Mouse (Mus musculus): ENCODE data around the gene Olfr876.

GRCm38 (mm10) chr9:37814696-37815095, 11.9 kb downstream of the Olfr876 start:
- TF ChIP-seq CTCF (IDR thresholded peaks at IDR 0.05 in 2 of 3, conservative IDR thresholded peaks at IDR 0.05 in 1 of 3; ENCODE audit: control insufficient read depth in 1 of 3, insufficient read depth in 1 of 3, low read depth in 2 of 3, low read length in 3 of 3, poor library complexity in 1 of 3, severe bottlenecking in 1 of 3) (no peak), POLR2A (IDR thresholded peaks at IDR 0.05; ENCODE audit: control insufficient read depth in 1 of 2, insufficient read depth in 1 of 2, low read depth in 1 of 2, low read length in 2 of 2, poor library complexity in 1 of 2) (no peak), SMC3 (IDR thresholded peaks at IDR 0.05; ENCODE audit: low read depth, low read length) (no peak), TCF12 (IDR thresholded peaks at IDR 0.05; ENCODE audit: low read depth, low read length) (no peak), MYC (IDR thresholded peaks at IDR 0.05; ENCODE audit: low read depth, low read length) (no peak), ZC3H11A (IDR thresholded peaks at IDR 0.05; ENCODE audit: low read depth, low read length) (no peak), KAT2A (conservative IDR thresholded peaks at IDR 0.05; ENCODE audit: low read depth, low read length) (no peak), MAFK (IDR thresholded peaks at IDR 0.05; ENCODE audit: borderline replicate concordance, low read depth, low read length) (no peak), MXI1 (IDR thresholded peaks at IDR 0.05; ENCODE audit: low read depth, low read length) (no peak), SIN3A (IDR thresholded peaks at IDR 0.05; ENCODE audit: low read length) (no peak)

Data from MEL (cell line).